Mouse (Mus musculus) MEL (cell line): Measurements from ENCODE around the gene Srebf2. TPM values are rescaled to one million over a fixed set of nuclear protein-coding genes. Genes with fewer than 3 reads are reported as not detected.

Source experiments
- DNase-seq: peaks from one replicate; pipeline ENCODE4 v3.0.0; 2011; ENCODE audit warnings: low read depth, low spot score
- H3K27ac ChIP-seq: 2 replicates; pipeline ENCODE4 v1.5.1; 2012; ENCODE audit warnings: low read depth, mild to moderate bottlenecking, control low read depth, low read length, moderate library complexity; ENCODE audit not compliant: control insufficient read depth
- H3K27me3 ChIP-seq, 2 experiments: fragments of 150-350 bp in 1 of 2; sonication (generic) in 1 of 2; 2 replicates each; pipeline ENCODE4 v1.6.1; 2012; ENCODE audit warnings: low read length in 2 of 2, mild to moderate bottlenecking in 2 of 2, improper control_type of control experiment in 1 of 2, moderate library complexity in 1 of 2; ENCODE audit not compliant: insufficient read depth in 2 of 2, control insufficient read depth in 1 of 2
- H3K36me3 ChIP-seq, 2 experiments: 2 replicates each; pipeline ENCODE4 v1.6.1; 2012 to 2014; ENCODE audit warnings: low read length in 2 of 2, improper control_type of control experiment in 1 of 2, inconsistent platforms in 1 of 2, mild to moderate bottlenecking in 1 of 2; ENCODE audit not compliant: insufficient read depth in 2 of 2, control insufficient read depth in 1 of 2
- H3K4me1 ChIP-seq, 2 experiments: fragments of 150-350 bp in 1 of 2; sonication (generic) in 1 of 2; 2 replicates each; pipeline ENCODE4 v1.6.1; 2012; ENCODE audit warnings: low read length in 2 of 2, improper control_type of control experiment in 1 of 2, mild to moderate bottlenecking in 1 of 2; ENCODE audit not compliant: insufficient read depth in 2 of 2, control insufficient read depth in 1 of 2
- H3K4me3 ChIP-seq, 2 experiments: fragments of 150-350 bp in 1 of 2; sonication (generic) in 1 of 2; 2 replicates each; pipeline ENCODE4 v1.5.1; 2012; ENCODE audit warnings: low read depth in 2 of 2, low read length in 2 of 2, mild to moderate bottlenecking in 2 of 2, moderate library complexity in 2 of 2, control low read depth in 1 of 2, improper control_type of control experiment in 1 of 2; ENCODE audit not compliant: control insufficient read depth in 1 of 2, insufficient read depth in 1 of 2
- H3K79me2 ChIP-seq: 2 replicates; pipeline ENCODE4 v1.6.1; 2012; ENCODE audit warnings: mild to moderate bottlenecking, low read length, moderate library complexity; ENCODE audit not compliant: control insufficient read depth, poor library complexity, insufficient read depth
- H3K9ac ChIP-seq: 2 replicates; pipeline ENCODE4 v1.6.1; 2012; ENCODE audit warnings: low read depth, mild to moderate bottlenecking, control low read depth, low read length, moderate library complexity; ENCODE audit not compliant: control insufficient read depth, poor library complexity, severe bottlenecking
- H3K9me3 ChIP-seq: fragments of 150-350 bp; sonication (generic); replicated peaks from 2 replicates; pipeline ENCODE4 v1.6.1; 2012; ENCODE audit warnings: mild to moderate bottlenecking, low read length, improper control_type of control experiment, moderate library complexity; ENCODE audit not compliant: insufficient read depth
- BHLHE40 ChIP-seq: IDR thresholded peaks from 2 replicates; pipeline ENCODE4 v1.6.1; 2012; ENCODE audit warnings: low read depth, mild to moderate bottlenecking, inconsistent platforms, low read length, improper control_type of control experiment, borderline replicate concordance
- CHD2 ChIP-seq: IDR thresholded peaks from 2 replicates; pipeline ENCODE4 v1.6.1; 2011; ENCODE audit warnings: low read length, improper control_type of control experiment
- CTCF ChIP-seq, 3 experiments: IDR thresholded peaks in 2 of 3; conservative IDR thresholded peaks in 1 of 3; 2 replicates each; pipeline ENCODE4 v1.5.1; 2011 to 2012; ENCODE audit warnings: low read length in 3 of 3, low read depth in 2 of 3, mild to moderate bottlenecking in 2 of 3, improper control_type of control experiment in 1 of 3, inconsistent platforms in 1 of 3, mixed read lengths in 1 of 3, moderate library complexity in 1 of 3; ENCODE audit not compliant: control insufficient read depth in 1 of 3, insufficient read depth in 1 of 3, poor library complexity in 1 of 3, severe bottlenecking in 1 of 3
- E2F4 ChIP-seq: IDR thresholded peaks from 2 replicates; pipeline ENCODE4 v1.6.1; 2011; ENCODE audit warnings: low read depth, low read length, improper control_type of control experiment, borderline replicate concordance
- ELF1 ChIP-seq: IDR thresholded peaks from 2 replicates; pipeline ENCODE4 v1.6.1; 2014; ENCODE audit warnings: low read depth, mild to moderate bottlenecking, inconsistent platforms, low read length, improper control_type of control experiment, moderate library complexity
- EP300 ChIP-seq, 2 experiments: IDR thresholded peaks; 2 replicates each; pipeline ENCODE4 v1.6.1; 2011; ENCODE audit warnings: improper control_type of control experiment in 2 of 2, low read length in 2 of 2, low read depth in 1 of 2, mild to moderate bottlenecking in 1 of 2
- ETS1 ChIP-seq: IDR thresholded peaks from 2 replicates; pipeline ENCODE4 v1.6.1; 2012; ENCODE audit warnings: low read depth, mild to moderate bottlenecking, inconsistent platforms, low read length, improper control_type of control experiment, moderate library complexity
- HCFC1 ChIP-seq: IDR thresholded peaks from 2 replicates; pipeline ENCODE4 v1.6.1; 2012; ENCODE audit warnings: low read depth, mild to moderate bottlenecking, inconsistent platforms, low read length, improper control_type of control experiment, moderate library complexity
- KAT2A ChIP-seq: conservative IDR thresholded peaks from 2 replicates; pipeline ENCODE4 v1.6.1; 2012; ENCODE audit warnings: low read depth, low read length, improper control_type of control experiment, inconsistent platforms
- MAFK ChIP-seq: IDR thresholded peaks from 2 replicates; pipeline ENCODE4 v1.6.1; 2011; ENCODE audit warnings: low read depth, mild to moderate bottlenecking, low read length, improper control_type of control experiment, borderline replicate concordance
- MAX ChIP-seq: IDR thresholded peaks from 2 replicates; pipeline ENCODE4 v1.6.1; 2011; ENCODE audit warnings: low read length, improper control_type of control experiment
- MAZ ChIP-seq: IDR thresholded peaks from 2 replicates; pipeline ENCODE4 v1.6.1; 2012; ENCODE audit warnings: low read depth, mild to moderate bottlenecking, inconsistent platforms, low read length, improper control_type of control experiment
- MXI1 ChIP-seq: IDR thresholded peaks from 2 replicates; pipeline ENCODE4 v1.6.1; 2011; ENCODE audit warnings: mild to moderate bottlenecking, low read depth, low read length, improper control_type of control experiment
- MYB ChIP-seq: IDR thresholded peaks from 2 replicates; pipeline ENCODE4 v1.6.1; 2011; ENCODE audit warnings: mild to moderate bottlenecking, low read depth, low read length, improper control_type of control experiment
- MYC ChIP-seq: IDR thresholded peaks from 2 replicates; pipeline ENCODE4 v1.6.1; 2011; ENCODE audit warnings: low read depth, mild to moderate bottlenecking, low read length, improper control_type of control experiment, moderate library complexity
- NELFE ChIP-seq: IDR thresholded peaks from 2 replicates; pipeline ENCODE4 v1.6.1; 2011; ENCODE audit warnings: low read depth, low read length, improper control_type of control experiment
- NRF1 ChIP-seq: IDR thresholded peaks from 2 replicates; pipeline ENCODE4 v1.6.1; 2014; ENCODE audit warnings: low read depth, mild to moderate bottlenecking, inconsistent platforms, low read length, improper control_type of control experiment, moderate library complexity; ENCODE audit not compliant: poor library complexity, insufficient read depth, severe bottlenecking
- POLR2A ChIP-seq, 2 experiments: IDR thresholded peaks; 2 replicates each; pipeline ENCODE4 v1.6.1; 2011 to 2012; ENCODE audit warnings: low read length in 2 of 2, mild to moderate bottlenecking in 2 of 2, control low read depth in 1 of 2, improper control_type of control experiment in 1 of 2, low read depth in 1 of 2, moderate library complexity in 1 of 2; ENCODE audit not compliant: control insufficient read depth in 1 of 2, insufficient read depth in 1 of 2, poor library complexity in 1 of 2
- POLR2AphosphoS2 ChIP-seq: IDR thresholded peaks from 2 replicates; pipeline ENCODE4 v1.6.1; 2011; ENCODE audit warnings: low read length, improper control_type of control experiment
- POLR2AphosphoS5 ChIP-seq: IDR thresholded peaks from 2 replicates; pipeline ENCODE4 v1.6.1; 2012; ENCODE audit warnings: low read depth, borderline replicate concordance, mild to moderate bottlenecking, inconsistent platforms, low read length, moderate library complexity, mixed read lengths
- RCOR1 ChIP-seq: IDR thresholded peaks from 2 replicates; pipeline ENCODE4 v1.6.1; 2012; ENCODE audit warnings: low read depth, mild to moderate bottlenecking, inconsistent platforms, low read length, improper control_type of control experiment
- SMC3 ChIP-seq: IDR thresholded peaks from 2 replicates; pipeline ENCODE4 v1.6.1; 2011; ENCODE audit warnings: low read depth, low read length, improper control_type of control experiment
- TAL1 ChIP-seq: IDR thresholded peaks from 2 replicates; pipeline ENCODE4 v1.6.1; 2012; ENCODE audit warnings: mild to moderate bottlenecking, inconsistent platforms, low read length, moderate library complexity, mixed read lengths
- TBP ChIP-seq: IDR thresholded peaks from 2 replicates; pipeline ENCODE4 v1.8.0; 2011; ENCODE audit warnings: low read depth, low read length, improper control_type of control experiment
- UBTF ChIP-seq: IDR thresholded peaks from 2 replicates; pipeline ENCODE4 v1.6.1; 2012; ENCODE audit warnings: low read depth, mild to moderate bottlenecking, inconsistent platforms, low read length, improper control_type of control experiment, moderate library complexity, borderline replicate concordance; ENCODE audit not compliant: insufficient read depth
- USF1 ChIP-seq: IDR thresholded peaks from 2 replicates; pipeline ENCODE4 v1.6.1; 2014; ENCODE audit warnings: low read depth, mild to moderate bottlenecking, inconsistent platforms, low read length, improper control_type of control experiment, moderate library complexity
- USF2 ChIP-seq, 2 experiments: IDR thresholded peaks; 2 replicates each; pipeline ENCODE4 v1.6.1; 2011 to 2012; ENCODE audit warnings: improper control_type of control experiment in 2 of 2, low read length in 2 of 2, borderline replicate concordance in 1 of 2, inconsistent platforms in 1 of 2, low read depth in 1 of 2, mild to moderate bottlenecking in 1 of 2; ENCODE audit not compliant: insufficient read depth in 1 of 2
- ZKSCAN1 ChIP-seq: IDR thresholded peaks from 2 replicates; pipeline ENCODE4 v1.6.1; 2012; ENCODE audit warnings: low read depth, mild to moderate bottlenecking, inconsistent platforms, low read length, improper control_type of control experiment, moderate library complexity
- ZMIZ1 ChIP-seq: IDR thresholded peaks from 2 replicates; pipeline ENCODE4 v1.6.1; 2012; ENCODE audit warnings: low read depth, mild to moderate bottlenecking, inconsistent platforms, low read length, improper control_type of control experiment, moderate library complexity
- ZNF384 ChIP-seq: IDR thresholded peaks from 2 replicates; pipeline ENCODE4 v1.6.1; 2012; ENCODE audit warnings: low read depth, mild to moderate bottlenecking, inconsistent platforms, low read length, improper control_type of control experiment
- polyA plus RNA-seq, 2 experiments: library from polyadenylated mRNA; stranded (reverse) in 1 of 2; unstranded in 1 of 2; fragments of >175 nt in 1 of 2; fragments of >200 nt in 1 of 2; gene quantifications; 2 replicates each; pipeline versions ENCODE4 v1.2.1 to v1.2.4; 2012; ENCODE audit warnings: low replicate concordance in 2 of 2, low read depth in 1 of 2; ENCODE audit not compliant: insufficient read length in 2 of 2, insufficient read depth in 1 of 2, missing spikeins in 1 of 2
- total RNA-seq: library from RNA; depleted of rRNA; stranded (reverse); fragments of 300-350 nt; gene quantifications from 2 replicates; pipeline ENCODE4 v1.2.3, GENCODE M21; 2012

Gene Srebf2
- total and polyA plus RNA-seq, 3 experiments = 40.5 to 161 TPM; not detected in 1

DNA sequence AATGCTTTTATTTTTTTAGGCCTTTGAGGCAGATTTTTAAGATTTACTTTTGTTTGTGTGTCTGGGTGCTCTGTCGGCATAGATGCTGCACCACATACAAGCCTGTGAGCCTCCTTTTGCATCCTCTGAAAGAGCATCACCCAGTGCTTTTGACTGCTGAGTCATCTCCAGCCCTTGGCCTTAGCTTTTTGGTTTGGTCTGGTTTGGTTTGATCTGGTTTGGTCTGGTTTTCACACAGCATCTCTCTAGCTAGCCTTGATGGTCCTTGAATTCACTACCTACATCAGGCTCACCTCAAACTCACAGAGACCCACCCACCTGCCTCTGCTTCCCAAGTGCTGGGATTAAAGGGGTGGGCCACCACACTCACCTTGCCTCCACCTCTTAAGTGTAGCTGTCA, 40.9 kb downstream of the Srebf2 start:
- peaks cover 0 to 2% of the 10 kb centered on the region in 2 experiments; a peak in 3 of 4 replicates for H3K36me3 ChIP-seq
- 0 out of 4 replicates have a peak, but pooled peaks cover 0 to 3% of the 10 kb centered on the region in 2 experiments for H3K4me1 ChIP-seq
- H3K27me3 ChIP-seq = no peaks in the 10 kb centered on the region
- H3K27ac ChIP-seq = no peak overlapping the region
- TF ChIP-seq RCOR1 = no peak
- no peak for TF ChIP-seq ELF1
- no peak for TF ChIP-seq BHLHE40
- TF ChIP-seq ZKSCAN1 = no peak
- no peak for TF ChIP-seq UBTF
- TF ChIP-seq SMC3 = no peak
- TF ChIP-seq EP300 (IDR thresholded peaks at IDR 0.05; ENCODE audit: low read depth in 1 of 2, low read length in 2 of 2) = no peak
- TF ChIP-seq KAT2A = no peak
- TF ChIP-seq POLR2A (IDR thresholded peaks at IDR 0.05; ENCODE audit: control insufficient read depth in 1 of 2, insufficient read depth in 1 of 2, low read depth in 1 of 2, low read length in 2 of 2, poor library complexity in 1 of 2) = no peak
- TF ChIP-seq ETS1 = no peak
- TF ChIP-seq MAZ = no peak
- no peak for TF ChIP-seq MAX
- no peak for TF ChIP-seq NRF1
- TF ChIP-seq TBP = no peak
- TF ChIP-seq POLR2AphosphoS2 = no peak
- TF ChIP-seq ZMIZ1 = no peak
- no peak for TF ChIP-seq CTCF (IDR thresholded peaks at IDR 0.05 in 2 of 3, conservative IDR thresholded peaks at IDR 0.05 in 1 of 3; ENCODE audit: control insufficient read depth in 1 of 3, insufficient read depth in 1 of 3, low read depth in 2 of 3, low read length in 3 of 3, poor library complexity in 1 of 3, severe bottlenecking in 1 of 3)
- TF ChIP-seq MYB = no peak
- no peak for TF ChIP-seq ZNF384
- TF ChIP-seq MXI1 = no peak
- no peaks in the 10 kb centered on the region for H3K79me2 ChIP-seq
- no peak for DNase-seq
- no peak overlapping the region for H3K9ac ChIP-seq
- no peaks in the 10 kb centered on the region for H3K9me3 ChIP-seq
- no peak overlapping the region for H3K4me3 ChIP-seq

DNA sequence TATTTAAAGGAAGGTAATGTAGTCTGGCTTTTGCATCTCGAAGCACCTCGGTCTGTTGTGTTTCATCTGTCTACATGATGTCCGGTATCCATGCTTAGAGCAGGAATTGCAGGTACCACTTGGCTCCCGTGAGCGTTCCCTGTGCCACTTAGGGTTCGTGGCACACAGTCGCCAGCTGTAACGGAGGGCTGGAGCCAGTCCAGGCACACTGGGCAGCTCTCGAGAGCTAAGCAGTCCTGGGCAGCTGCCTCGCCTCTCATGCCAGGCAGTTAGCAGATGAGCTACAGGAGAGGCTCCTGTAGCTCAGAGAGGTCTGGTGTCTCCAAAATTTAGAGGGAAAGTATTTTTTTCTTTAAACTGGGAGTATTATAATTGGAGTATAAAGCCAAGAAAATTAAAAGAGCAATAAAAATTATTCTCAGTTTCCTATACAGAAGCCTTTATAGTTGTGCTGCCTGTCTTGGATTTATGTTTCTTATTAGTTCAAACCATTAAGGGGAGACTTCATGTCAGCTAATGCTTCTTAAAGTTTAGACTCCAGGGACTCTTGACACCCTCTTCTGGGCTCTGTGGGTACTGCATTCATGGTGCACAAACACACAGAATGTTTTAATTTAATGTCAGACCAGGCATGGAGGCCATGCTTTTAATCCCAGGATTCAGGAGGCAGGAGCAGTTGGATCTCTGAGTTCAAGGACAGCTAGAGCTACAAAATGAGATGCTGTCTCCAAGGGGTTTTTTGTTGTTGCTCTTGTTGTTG, 41.7 kb downstream of the Srebf2 start:
- peak; percentile 71 for DNase-seq
- TF ChIP-seq HCFC1 (no peak), MYC (no peak), MAX (no peak), MYB (no peak), SMC3 (peak; percentile 46), POLR2A (IDR thresholded peaks at IDR 0.05; ENCODE audit: control insufficient read depth in 1 of 2, insufficient read depth in 1 of 2, low read depth in 1 of 2, low read length in 2 of 2, poor library complexity in 1 of 2) (no peak), MAFK (no peak), POLR2AphosphoS5 (no peak), NELFE (no peak), E2F4 (no peak), RCOR1 (no peak), USF2 (IDR thresholded peaks at IDR 0.05; ENCODE audit: borderline replicate concordance in 1 of 2, insufficient read depth in 1 of 2, low read depth in 1 of 2, low read length in 2 of 2) (no peak), MAZ (no peak), CHD2 (no peak), UBTF (no peak), USF1 (no peak), ETS1 (no peak), TAL1 (no peak)

More for the DNA sequence above, 41.7 kb downstream of the Srebf2 start:
- Histone ChIP-seq H3K9ac (no peak overlapping the region), H3K4me1 (0 out of 4 replicates have a peak, but pooled peaks cover 0 to 3% of the 10 kb centered on the region in 2 experiments), H3K79me2 (no peaks in the 10 kb centered on the region), H3K36me3 (peaks cover 0 to 2% of the 10 kb centered on the region in 2 experiments; a peak in 3 of 4 replicates), H3K9me3 (no peaks in the 10 kb centered on the region), H3K4me3 (no peak overlapping the region), H3K27me3 (no peaks in the 10 kb centered on the region), H3K27ac (no peak overlapping the region)
